Mouse (Mus musculus) hindbrain, embryonic 16.5 days (tissue): ENCODE measurements around the gene Klhdc7b. TPM values are rescaled to one million over a fixed set of nuclear protein-coding genes. Genes with fewer than 3 reads are reported as not detected.

Source experiments
- ATAC-seq: fragments of 200-750 bp; cut with Nextera tagmentation; 2 replicates; pipeline ENCODE4 v1.8.0; 2017; ENCODE audit warnings: moderate TSS enrichment, moderate library complexity
- H3K27ac ChIP-seq: fragments of 300-500 bp; sonication (generic); 2 replicates; pipeline ENCODE4 v1.5.1; 2014; ENCODE audit warnings: low read depth, mild to moderate bottlenecking, control low read depth, low read length, moderate library complexity
- H3K27me3 ChIP-seq: fragments of 300-500 bp; sonication (generic); replicated peaks from 2 replicates; pipeline ENCODE4 v1.6.1; 2014; ENCODE audit warnings: low read length; ENCODE audit not compliant: control insufficient read depth, insufficient read depth
- H3K36me3 ChIP-seq: fragments of 300-500 bp; sonication (generic); 2 replicates; pipeline ENCODE4 v1.6.1; 2014; ENCODE audit warnings: mild to moderate bottlenecking, low read length, moderate library complexity, mixed read lengths; ENCODE audit not compliant: control insufficient read depth, insufficient read depth
- H3K4me1 ChIP-seq: fragments of 300-500 bp; sonication (generic); 2 replicates; pipeline ENCODE4 v1.6.1; 2014; ENCODE audit warnings: low read depth, low read length; ENCODE audit not compliant: control insufficient read depth, insufficient read depth
- H3K4me2 ChIP-seq: fragments of 300-500 bp; sonication (generic); 2 replicates; pipeline ENCODE4 v1.6.1; 2014; ENCODE audit warnings: mild to moderate bottlenecking, low read length, control low read depth, moderate library complexity
- H3K4me3 ChIP-seq: fragments of 300-500 bp; sonication (generic); 2 replicates; pipeline ENCODE4 v1.5.1; 2014; ENCODE audit warnings: mild to moderate bottlenecking, low read length, control low read depth, moderate library complexity
- H3K9ac ChIP-seq: fragments of 300-500 bp; sonication (generic); 2 replicates; pipeline ENCODE4 v1.6.1; 2014; ENCODE audit warnings: low read depth, mild to moderate bottlenecking, control low read depth, low read length, moderate library complexity
- H3K9me3 ChIP-seq: fragments of 300-500 bp; sonication (generic); 2 replicates; pipeline ENCODE4 v1.6.1; 2014; ENCODE audit warnings: mild to moderate bottlenecking, low read length, moderate library complexity; ENCODE audit not compliant: control insufficient read depth
- WGBS: fragments of 180-500 bp; shearing (Covaris S2); extraction: QIAGEN DNeasy Blood & Tissue Kit; methylation state at CpG from one replicate; pipeline ENCODE4 v1.1.7; 2014; 5-methylcytosine and 5-hydroxymethylcytosine counted together
- polyA plus RNA-seq: library from polyadenylated mRNA; unstranded; fragments of >200 nt; fragmentation: Nextera tagmentation; extraction: Ambion mirVana; gene quantifications from 2 replicates; pipeline ENCODE4 v1.2.1, GENCODE M21; 2015

Gene Klhdc7b
- polyA plus RNA-seq, 1 experiment from 2014 or later: 0.08 TPM

GRCm38 (mm10) chr15:89373027-89373761 lies 11.5 kb upstream of the Klhdc7b start:
- Histone ChIP-seq H3K36me3 (peaks cover 29% of the 10 kb centered on the region), H3K27me3 (peaks cover 17% of the 10 kb centered on the region), H3K4me3 (peak overlapping the region; percentile 80), H3K4me1 (peaks cover 16% of the 10 kb centered on the region), H3K9ac (peak overlapping the region; percentile 88), H3K4me2 (peak overlapping the region; percentile 82), H3K27ac (peak overlapping the region; percentile 94), H3K9me3 (no peaks in the 10 kb centered on the region)
- ATAC-seq: peak; percentile 79
- WGBS: 3% methylated on average over 34 of the region's 35 CpGs

- 0% methylated on average over 40 of the region's 42 CpGs for WGBS
- Histone ChIP-seq H3K27ac (peak within 1 kb of the TSS; percentile 94), H3K9me3 (no peaks in the 10 kb centered on the region), H3K4me3 (peak within 1 kb of the TSS; percentile 80), H3K4me2 (peak within 1 kb of the TSS; percentile 82), H3K36me3 (peaks cover 24% of the 10 kb centered on the region), H3K9ac (peak within 1 kb of the TSS; percentile 88), H3K4me1 (peaks cover 22% of the 10 kb centered on the region), H3K27me3 (peaks cover 22% of the 10 kb centered on the region)
- ATAC-seq: peak; percentile 89
Measured at GRCm38 (mm10) chr15:89373762-89374248, 10.9 kb upstream of the Klhdc7b start, which contains the start of gene Sco2. Gene Sco2, minus strand, starts transcription at chr15:89373846.

GRCm38 (mm10) chr15:89374340-89374739 lies 10.4 kb upstream of the Klhdc7b start:
- Histone ChIP-seq H3K36me3 (peaks cover 18% of the 10 kb centered on the region), H3K9ac (peak overlapping the region; percentile 88), H3K4me1 (peaks cover 27% of the 10 kb centered on the region), H3K4me2 (peak overlapping the region; percentile 82), H3K4me3 (peak overlapping the region; percentile 80), H3K27me3 (peaks cover 24% of the 10 kb centered on the region), H3K9me3 (no peaks in the 10 kb centered on the region), H3K27ac (peak overlapping the region; percentile 94)
- 53% methylated on average over 9 of the region's 9 CpGs for WGBS
- no peak for ATAC-seq

GRCm38 (mm10) chr15:89374801-89375534 lies 9.7 kb upstream of the Klhdc7b start:
- ATAC-seq: no peak
- Histone ChIP-seq H3K4me2 (peak overlapping the region; percentile 82; the same call in 1 of the 2 replicates), H3K27me3 (peaks cover 27% of the 10 kb centered on the region), H3K36me3 (peaks cover 16% of the 10 kb centered on the region), H3K27ac (no peak overlapping the region), H3K9ac (no peak overlapping the region), H3K4me3 (no peak overlapping the region), H3K4me1 (peaks cover 29% of the 10 kb centered on the region), H3K9me3 (no peaks in the 10 kb centered on the region)
- WGBS: 92% methylated on average over 16 of the region's 17 CpGs

GRCm38 (mm10) chr15:89376040-89376439 lies 8.7 kb upstream of the Klhdc7b start:
- peaks cover 29% of the 10 kb centered on the region for H3K4me1 ChIP-seq
- no peak overlapping the region for H3K9ac ChIP-seq
- H3K4me2 ChIP-seq: no peak overlapping the region
- WGBS: 79% methylated on average over 7 of the region's 7 CpGs
- H3K27me3 ChIP-seq: peaks cover 30% of the 10 kb centered on the region
- H3K27ac ChIP-seq: no peak overlapping the region
- no peaks in the 10 kb centered on the region for H3K9me3 ChIP-seq
- peaks cover 12% of the 10 kb centered on the region for H3K36me3 ChIP-seq
- ATAC-seq: no peak
- no peak overlapping the region for H3K4me3 ChIP-seq

DNA sequence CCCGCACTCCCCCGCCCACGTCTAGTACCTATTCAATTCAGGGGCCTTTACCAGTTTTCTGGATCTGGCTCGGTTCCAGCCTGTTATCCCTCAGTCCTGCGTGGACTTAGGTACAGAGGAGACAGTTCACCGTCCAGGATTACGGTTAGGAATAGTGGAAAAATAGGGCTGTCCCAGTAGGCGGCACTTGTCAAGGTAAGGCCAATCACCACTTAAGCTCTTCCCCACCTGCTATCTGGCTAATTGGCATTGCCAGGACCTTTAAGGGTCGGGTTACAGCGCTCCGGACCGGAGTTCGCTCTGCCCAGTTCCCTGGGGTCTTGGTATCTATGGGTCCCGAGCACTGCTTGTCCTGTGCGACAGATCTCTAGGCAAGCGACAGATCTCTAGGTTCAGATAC lies 7.8 kb upstream of the Klhdc7b start, which contains the start of gene Tymp:
TSS of gene Tymp (minus strand) at position 83 of the 400 bp plus-strand sequence.
- no peak within 1 kb of the TSS for H3K4me2 ChIP-seq
- WGBS: 22% methylated on average over 16 of the region's 16 CpGs
- no peak within 1 kb of the TSS for H3K4me3 ChIP-seq
- H3K27me3 ChIP-seq: peaks cover 30% of the 10 kb centered on the region
- H3K27ac ChIP-seq: no peak within 1 kb of the TSS
- peaks cover 3% of the 10 kb centered on the region for H3K36me3 ChIP-seq
- no peak for ATAC-seq
- peaks cover 29% of the 10 kb centered on the region for H3K4me1 ChIP-seq
- no peaks in the 10 kb centered on the region for H3K9me3 ChIP-seq
- H3K9ac ChIP-seq: no peak within 1 kb of the TSS

- H3K27me3 ChIP-seq: peaks cover 30% of the 10 kb centered on the region
- peaks cover 29% of the 10 kb centered on the region for H3K4me1 ChIP-seq
- H3K36me3 ChIP-seq: no peaks in the 10 kb centered on the region
- no peak overlapping the region for H3K27ac ChIP-seq
- no peak overlapping the region for H3K4me3 ChIP-seq
- no peak overlapping the region for H3K4me2 ChIP-seq
- H3K9ac ChIP-seq: no peak overlapping the region
- 3% methylated on average over 18 of the region's 18 CpGs for WGBS
- ATAC-seq: no peak
- no peaks in the 10 kb centered on the region for H3K9me3 ChIP-seq
Measured at GRCm38 (mm10) chr15:89377362-89377761, 7.4 kb upstream of the Klhdc7b start.

GRCm38 (mm10) chr15:89377938-89378828 lies 6.5 kb upstream of the Klhdc7b start:
- no peak for ATAC-seq
- Histone ChIP-seq H3K4me3 (peak overlapping the region; percentile 35), H3K4me2 (peak overlapping the region; percentile 63), H3K27ac (no peak overlapping the region), H3K9me3 (no peaks in the 10 kb centered on the region), H3K36me3 (no peaks in the 10 kb centered on the region), H3K4me1 (peaks cover 21% of the 10 kb centered on the region), H3K27me3 (peaks cover 30% of the 10 kb centered on the region), H3K9ac (peak overlapping the region; percentile 52)
- 13% methylated on average over 41 of the region's 46 CpGs for WGBS
